Mouse (Mus musculus) MEL (cell line): ENCODE data around the gene Cadps.

Source experiments
- BHLHE40 ChIP-seq: IDR thresholded peaks from 2 replicates; pipeline ENCODE4 v1.6.1; 2012; ENCODE audit warnings: low read depth, mild to moderate bottlenecking, inconsistent platforms, low read length, improper control_type of control experiment, borderline replicate concordance
- CTCF ChIP-seq, 3 experiments: IDR thresholded peaks in 2 of 3; conservative IDR thresholded peaks in 1 of 3; 2 replicates each; pipeline ENCODE4 v1.5.1; 2011 to 2012; ENCODE audit warnings: low read length in 3 of 3, low read depth in 2 of 3, mild to moderate bottlenecking in 2 of 3, improper control_type of control experiment in 1 of 3, inconsistent platforms in 1 of 3, mixed read lengths in 1 of 3, moderate library complexity in 1 of 3; ENCODE audit not compliant: control insufficient read depth in 1 of 3, insufficient read depth in 1 of 3, poor library complexity in 1 of 3, severe bottlenecking in 1 of 3
- EP300 ChIP-seq, 2 experiments: IDR thresholded peaks; 2 replicates each; pipeline ENCODE4 v1.6.1; 2011; ENCODE audit warnings: improper control_type of control experiment in 2 of 2, low read length in 2 of 2, low read depth in 1 of 2, mild to moderate bottlenecking in 1 of 2
- GATA1 ChIP-seq: IDR thresholded peaks from 2 replicates; pipeline ENCODE4 v1.6.1; 2011; ENCODE audit warnings: low read depth, low read length, improper control_type of control experiment
- HCFC1 ChIP-seq: IDR thresholded peaks from 2 replicates; pipeline ENCODE4 v1.6.1; 2012; ENCODE audit warnings: low read depth, mild to moderate bottlenecking, inconsistent platforms, low read length, improper control_type of control experiment, moderate library complexity
- JUND ChIP-seq: IDR thresholded peaks from 2 replicates; pipeline ENCODE4 v1.6.1; 2011; ENCODE audit warnings: low read depth, mild to moderate bottlenecking, improper control_type of control experiment, low read length
- MAX ChIP-seq: IDR thresholded peaks from 2 replicates; pipeline ENCODE4 v1.6.1; 2011; ENCODE audit warnings: low read length, improper control_type of control experiment
- MAZ ChIP-seq: IDR thresholded peaks from 2 replicates; pipeline ENCODE4 v1.6.1; 2012; ENCODE audit warnings: low read depth, mild to moderate bottlenecking, inconsistent platforms, low read length, improper control_type of control experiment
- POLR2A ChIP-seq, 2 experiments: IDR thresholded peaks; 2 replicates each; pipeline ENCODE4 v1.6.1; 2011 to 2012; ENCODE audit warnings: low read length in 2 of 2, mild to moderate bottlenecking in 2 of 2, control low read depth in 1 of 2, improper control_type of control experiment in 1 of 2, low read depth in 1 of 2, moderate library complexity in 1 of 2; ENCODE audit not compliant: control insufficient read depth in 1 of 2, insufficient read depth in 1 of 2, poor library complexity in 1 of 2
- RAD21 ChIP-seq: IDR thresholded peaks from 2 replicates; pipeline ENCODE4 v1.6.1; 2011; ENCODE audit warnings: mild to moderate bottlenecking, low read depth, low read length, improper control_type of control experiment
- ZNF384 ChIP-seq: IDR thresholded peaks from 2 replicates; pipeline ENCODE4 v1.6.1; 2012; ENCODE audit warnings: low read depth, mild to moderate bottlenecking, inconsistent platforms, low read length, improper control_type of control experiment

- TF ChIP-seq POLR2A (IDR thresholded peaks at IDR 0.05; ENCODE audit: control insufficient read depth in 1 of 2, insufficient read depth in 1 of 2, low read depth in 1 of 2, low read length in 2 of 2, poor library complexity in 1 of 2) (no peak), HCFC1 (no peak), CTCF (IDR thresholded peaks at IDR 0.05 in 2 of 3, conservative IDR thresholded peaks at IDR 0.05 in 1 of 3; ENCODE audit: control insufficient read depth in 1 of 3, insufficient read depth in 1 of 3, low read depth in 2 of 3, low read length in 3 of 3, poor library complexity in 1 of 3, severe bottlenecking in 1 of 3) (no peak), ZNF384 (no peak), EP300 (IDR thresholded peaks at IDR 0.05; ENCODE audit: low read depth in 1 of 2, low read length in 2 of 2) (no peak), MAZ (no peak), RAD21 (no peak), GATA1 (no peak), BHLHE40 (no peak), JUND (no peak), MAX (no peak)
Observed at GRCm38 (mm10) chr14:12591829-12592228, 231.1 kb downstream of the Cadps start.
